Mouse (Mus musculus) adrenal gland, postnatal 36 days (tissue): ENCODE measurements at regions not wholly inside any gene's neighbourhood (a gene's known extent, or its start where the extent isn't known, plus 50 kb on each side); places are given as distances from the start of the nearest gene placed in this dataset.

ENCODE experiments used
- DNase-seq, 2 experiments: peaks; one replicate each; pipeline ENCODE4 v3.0.0; 2021; ENCODE audit warnings: mixed read lengths in 1 of 2

DNA sequence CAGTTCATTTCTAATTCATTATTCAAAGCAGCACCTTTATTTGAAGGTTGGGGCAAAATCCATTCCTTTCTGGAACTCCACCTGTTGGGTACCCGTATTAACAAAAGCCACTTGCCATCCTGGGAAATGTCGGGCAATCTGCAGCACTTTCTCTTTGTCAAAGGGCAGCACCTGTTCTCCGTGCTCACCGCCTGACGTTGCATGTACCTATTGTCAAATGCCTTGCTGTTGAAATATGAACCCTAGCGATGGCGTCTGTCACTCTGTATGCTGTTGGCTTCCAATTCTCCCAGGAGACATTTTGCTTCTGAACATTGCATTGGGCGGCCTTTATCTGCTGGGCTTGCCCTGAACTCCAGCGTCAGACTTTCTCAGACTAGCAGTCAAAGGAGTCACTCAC is 55.3 kb upstream of the Synm start:
- no peak for DNase-seq
